Mouse (Mus musculus): ENCODE data around the gene Ppm1g. TPM values are rescaled to one million over a fixed set of nuclear protein-coding genes. Genes with fewer than 3 reads are reported as not detected.

Gene Ppm1g
- total RNA-seq, 2 experiments from 2014 or later: 166 to 214 TPM

DNA sequence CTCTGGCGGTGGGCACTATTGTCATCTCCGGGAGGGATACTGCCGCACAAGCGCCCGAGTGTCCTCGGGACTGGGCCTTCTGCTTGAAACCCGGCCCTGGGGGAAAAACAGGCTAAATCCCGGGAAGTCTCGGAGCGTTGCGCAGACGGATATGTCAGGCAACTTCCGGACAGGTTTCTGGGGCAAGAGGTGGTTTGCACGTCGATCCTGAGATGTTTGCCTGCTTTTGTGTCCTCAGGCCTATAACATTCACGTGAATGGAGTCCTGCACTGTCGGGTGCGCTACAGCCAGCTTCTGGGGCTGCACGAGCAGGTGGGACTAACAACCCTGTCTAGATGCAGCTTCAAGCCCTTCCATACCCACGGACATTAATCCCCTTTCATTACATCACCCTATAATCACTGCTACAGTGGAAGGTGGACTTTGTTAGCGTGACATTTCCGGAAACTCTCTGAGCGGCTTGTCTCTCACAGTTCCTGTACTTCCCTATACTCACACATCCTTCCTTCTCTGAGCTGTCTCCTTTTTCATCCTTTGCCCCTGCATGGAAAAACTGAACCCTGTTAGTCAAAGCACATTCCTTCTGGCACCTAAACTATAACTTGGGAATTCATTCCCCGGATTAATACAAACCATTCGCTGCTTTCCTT is 26.7 kb downstream of the Ppm1g start:
- ATAC-seq (replicated peaks; ENCODE audit: low FRiP score, poor library complexity, severe bottlenecking): peak; percentile 11; the same call in 1 of the 2 replicates

DNA sequence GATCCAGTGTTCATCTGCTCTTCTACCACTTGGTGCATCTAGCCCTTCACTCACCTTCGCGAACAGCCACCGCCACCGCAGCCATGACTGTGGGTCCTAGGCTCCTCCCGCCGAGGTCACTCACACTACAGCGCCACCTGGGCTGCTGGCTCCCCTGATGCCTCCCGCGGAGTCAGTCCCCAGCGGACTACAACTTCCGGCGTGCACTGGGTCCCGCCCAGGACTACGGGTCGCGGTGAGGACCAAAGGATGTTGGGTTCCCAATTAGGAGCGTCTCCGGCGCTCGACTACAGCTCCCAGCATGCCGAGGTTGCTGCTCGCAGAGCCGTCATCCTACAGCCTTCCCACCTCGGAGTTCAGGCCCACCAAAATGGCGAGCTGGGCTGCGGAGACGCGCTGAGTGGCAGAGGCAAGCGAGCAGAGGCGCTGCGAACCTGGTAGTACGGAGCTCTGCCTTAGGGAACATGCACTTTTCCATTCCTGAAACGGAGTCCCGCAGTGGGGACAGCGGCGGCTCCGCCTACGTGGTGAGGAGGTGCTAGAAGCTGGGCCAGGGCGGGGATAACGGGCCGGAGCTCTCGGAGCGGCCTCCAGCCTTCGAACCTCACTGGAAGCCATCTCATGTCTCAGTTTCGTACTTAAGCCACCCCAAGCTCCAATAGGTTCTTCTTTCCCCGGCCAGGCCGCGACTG is 27.4 kb downstream of the Ppm1g start, which contains the start of the genes Snx17 and Eif2b4:
Gene Snx17 (plus strand): TSS at position 289 of the 692 bp plus-strand sequence.
Gene Eif2b4 (minus strand): TSS at position 492 of the 692 bp plus-strand sequence.
- ATAC-seq (replicated peaks; ENCODE audit: low FRiP score, poor library complexity, severe bottlenecking): peak; percentile 88

DNA sequence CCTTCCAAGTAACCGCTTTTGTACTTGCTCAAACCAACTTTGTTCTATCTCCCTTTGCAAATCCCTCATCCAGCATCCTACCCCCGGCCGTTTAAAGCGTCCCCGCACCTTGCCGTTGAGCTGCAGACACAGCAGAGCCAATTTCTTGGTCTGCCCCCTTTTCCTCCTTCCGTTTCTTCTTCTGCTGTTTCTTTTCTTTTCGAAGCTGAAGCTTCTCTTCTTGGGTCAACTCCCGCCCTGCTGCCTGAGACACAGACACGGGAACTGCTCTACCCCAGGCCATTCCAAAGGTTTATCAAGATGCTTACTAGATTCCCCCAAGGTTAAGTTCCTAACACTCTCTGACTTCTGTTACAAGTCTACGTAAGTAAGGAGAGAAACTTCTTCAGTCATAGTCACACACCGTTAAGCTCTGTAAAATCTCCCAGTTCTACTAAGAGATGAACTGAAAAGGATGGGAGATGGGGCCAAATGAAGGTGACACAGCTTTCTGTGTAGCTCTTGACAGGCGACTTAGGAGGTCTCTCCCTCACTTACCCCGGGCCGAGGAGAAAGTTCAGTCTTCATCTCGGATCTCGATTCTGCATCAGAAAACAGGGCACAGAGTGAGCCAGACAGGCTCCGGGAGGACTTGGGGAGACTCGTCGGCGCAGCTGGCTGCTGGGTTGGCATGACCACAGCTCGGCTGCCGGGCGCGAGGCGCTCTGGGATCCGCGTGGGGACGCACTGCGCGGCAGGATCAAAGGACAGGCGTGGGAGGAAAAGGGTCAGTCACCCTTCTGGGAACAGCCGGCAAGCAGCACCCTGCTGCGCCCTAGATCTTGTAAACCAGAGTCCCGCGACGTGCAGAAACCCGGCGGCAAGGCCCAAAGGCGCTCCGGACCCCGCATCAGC is 28.2 kb downstream of the Ppm1g start:
- ATAC-seq (replicated peaks; ENCODE audit: low FRiP score, poor library complexity, severe bottlenecking): peak; percentile 60

DNA sequence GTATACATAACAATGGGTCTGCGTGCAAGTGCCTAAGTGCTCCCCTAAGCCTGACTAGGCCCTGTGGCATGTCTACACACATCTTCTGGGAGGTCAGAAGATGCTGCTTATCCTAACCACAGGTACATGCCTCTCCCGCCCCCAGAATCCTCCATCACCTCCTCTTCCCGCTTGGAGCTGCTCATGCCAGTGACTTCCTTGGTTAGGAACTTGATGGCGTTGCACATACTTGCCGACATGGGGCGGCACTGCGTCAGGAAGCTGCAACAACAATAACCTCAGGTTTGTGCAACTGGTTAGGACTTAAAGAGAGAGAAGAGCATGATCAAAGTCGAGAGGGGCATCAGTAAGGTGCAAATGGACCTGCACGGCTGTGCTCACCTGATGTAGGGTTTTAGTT is 30.3 kb downstream of the Ppm1g start:
- ATAC-seq (replicated peaks; ENCODE audit: low FRiP score, poor library complexity, severe bottlenecking): no peak

DNA sequence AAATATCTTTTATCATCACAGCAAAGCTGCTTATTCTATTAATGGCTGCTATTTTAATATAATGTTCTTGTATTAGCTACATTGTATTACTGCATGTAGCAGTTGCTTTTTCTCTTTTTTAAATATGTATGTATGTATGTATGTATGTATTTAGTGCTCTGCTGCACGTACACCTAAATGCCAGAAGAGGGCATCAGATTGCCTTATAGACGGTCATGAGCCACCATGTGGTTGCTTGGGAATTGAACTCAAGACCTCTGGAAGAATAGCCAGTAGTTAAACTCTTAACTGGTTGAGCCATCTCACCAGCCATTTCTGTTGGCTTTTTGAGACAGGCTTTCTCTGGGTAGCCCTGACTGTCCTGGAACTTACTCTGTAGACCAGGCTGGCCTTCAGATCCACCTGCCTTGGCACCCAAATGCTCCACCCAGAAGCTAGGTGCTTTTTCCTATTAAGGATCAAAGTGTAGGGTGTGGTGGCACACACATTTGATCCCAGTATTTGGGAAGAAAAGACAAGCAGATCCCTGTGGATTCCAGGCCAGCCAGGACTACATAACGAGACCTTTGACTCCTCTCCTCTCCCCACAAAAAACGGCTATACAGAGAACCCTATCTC is 32.2 kb downstream of the Ppm1g start:
- ATAC-seq (replicated peaks; ENCODE audit: low FRiP score, poor library complexity, severe bottlenecking): no peak

DNA sequence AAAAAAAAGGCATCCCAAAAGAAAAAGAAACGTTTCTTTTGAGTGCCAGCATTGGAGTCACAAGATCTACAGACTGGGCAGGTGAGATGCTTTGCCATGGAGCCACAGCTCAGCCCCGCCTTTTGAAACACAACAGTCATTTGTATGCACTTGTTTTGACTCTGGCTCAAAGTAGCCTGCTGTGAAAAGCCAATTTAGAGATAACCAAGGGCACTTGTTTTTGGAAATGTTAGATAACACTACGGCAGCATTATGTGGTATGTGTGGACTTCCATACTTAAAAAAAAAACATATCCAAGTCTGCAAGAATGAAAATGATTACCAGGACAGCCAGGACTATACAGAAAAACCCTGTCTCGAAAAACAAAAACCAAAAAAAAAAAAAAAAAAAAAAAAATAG is 36.8 kb downstream of the Ppm1g start:
- peak; percentile 50 for ATAC-seq (replicated peaks; ENCODE audit: low FRiP score, poor library complexity, severe bottlenecking)

DNA sequence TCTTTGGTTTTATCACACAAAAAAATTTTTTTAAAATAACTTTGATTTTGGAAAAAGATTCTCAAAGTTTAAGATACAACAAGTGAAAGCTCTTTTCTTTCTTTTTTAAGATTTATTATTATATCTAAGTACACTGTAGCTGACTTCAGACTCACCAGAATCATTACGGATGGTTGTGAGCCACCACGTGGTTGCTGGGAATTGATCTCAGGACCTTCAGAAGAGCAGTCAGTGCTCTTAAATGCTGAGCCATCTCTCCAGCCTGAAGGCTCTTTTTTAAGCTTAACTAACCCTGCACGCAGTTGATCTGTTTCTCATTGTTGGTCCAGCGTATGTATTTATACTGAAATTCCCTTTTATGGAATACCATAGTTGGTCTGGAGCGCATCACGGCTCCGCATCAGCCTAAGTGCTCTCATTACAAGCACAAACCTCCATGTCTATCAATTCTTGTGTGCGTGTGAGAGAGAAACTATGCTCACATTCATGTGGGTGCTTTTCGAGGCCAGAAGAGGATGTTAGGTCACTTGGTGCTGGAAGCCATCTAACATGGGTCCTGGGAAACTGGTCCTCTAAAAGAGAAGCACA is 39.2 kb downstream of the Ppm1g start:
- no peak for ATAC-seq (replicated peaks; ENCODE audit: low FRiP score, poor library complexity, severe bottlenecking)

DNA sequence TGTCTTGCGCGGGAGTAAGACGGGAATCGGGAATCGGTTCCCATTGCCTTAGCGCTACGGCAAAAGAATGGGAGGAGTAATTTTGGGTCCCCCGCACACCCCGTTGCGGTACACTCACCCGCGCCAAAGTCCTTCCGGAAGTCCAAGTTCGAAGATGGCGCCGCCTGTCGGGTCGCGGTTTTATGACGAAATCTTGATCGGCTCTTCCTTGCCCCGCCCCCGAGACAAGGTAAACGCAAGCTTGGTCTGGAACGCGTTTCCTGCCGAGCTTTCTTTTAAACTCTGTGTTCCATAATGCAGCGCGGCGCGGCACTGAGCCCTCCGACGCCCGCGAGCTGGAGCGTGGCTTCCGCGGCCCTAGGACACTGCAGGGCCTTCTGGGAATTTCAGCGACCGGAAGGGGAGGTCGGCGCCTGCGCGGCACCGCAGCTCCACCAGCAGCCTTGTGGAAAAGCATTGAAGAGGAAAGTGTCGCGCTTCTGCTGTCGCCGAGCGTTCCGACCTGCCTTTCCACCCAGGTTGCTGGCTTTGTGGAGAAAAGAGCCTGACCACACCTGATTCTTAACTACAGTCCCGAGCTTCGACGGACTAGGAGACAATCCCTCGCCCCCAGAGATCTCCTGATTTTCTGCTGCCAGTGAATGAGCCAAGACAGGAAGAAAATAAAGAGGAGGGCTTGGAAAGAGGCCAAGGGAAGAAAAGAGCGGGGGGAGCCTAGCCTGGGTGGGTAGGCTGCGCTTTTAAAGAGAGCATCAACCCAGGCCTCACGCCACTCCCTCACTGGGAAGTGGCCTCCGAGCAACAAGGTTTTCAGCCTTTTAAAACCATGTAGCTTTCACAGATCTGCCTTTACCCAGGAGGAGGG is 40.5 kb downstream of the Ppm1g start, which contains the start of the genes Gm29609 and Gtf3c2:
Gene Gm29609 (minus strand): TSS at position 146 of the 865 bp plus-strand sequence.
Gene Gtf3c2 (minus strand): TSS at position 379 of the 865 bp plus-strand sequence.
- ATAC-seq (replicated peaks; ENCODE audit: low FRiP score, poor library complexity, severe bottlenecking): peak; percentile 89

DNA sequence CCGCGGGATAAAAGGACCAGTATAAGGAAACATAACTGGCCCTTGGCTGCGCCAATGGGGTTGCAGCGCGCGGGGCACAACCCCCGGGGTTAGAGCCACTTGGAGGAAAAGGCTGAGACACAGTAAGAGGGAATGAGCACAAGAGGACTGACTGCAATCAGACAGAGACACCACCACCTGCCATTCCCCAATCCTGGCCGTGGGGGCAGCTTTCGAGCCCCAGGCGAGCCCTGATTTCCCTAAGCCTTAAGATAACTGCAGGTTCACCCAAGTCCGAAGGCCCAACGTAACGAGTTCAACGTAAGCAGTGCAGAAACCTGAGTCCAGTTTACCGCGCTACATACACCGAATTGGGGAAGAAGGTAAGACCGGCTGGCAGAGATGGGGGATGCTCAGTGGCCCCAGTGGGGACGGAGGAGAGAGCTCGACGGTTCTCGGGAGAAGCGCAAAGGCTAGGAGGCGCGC is 41.2 kb downstream of the Ppm1g start:
- ATAC-seq (replicated peaks; ENCODE audit: low FRiP score, poor library complexity, severe bottlenecking): peak; percentile 58

DNA sequence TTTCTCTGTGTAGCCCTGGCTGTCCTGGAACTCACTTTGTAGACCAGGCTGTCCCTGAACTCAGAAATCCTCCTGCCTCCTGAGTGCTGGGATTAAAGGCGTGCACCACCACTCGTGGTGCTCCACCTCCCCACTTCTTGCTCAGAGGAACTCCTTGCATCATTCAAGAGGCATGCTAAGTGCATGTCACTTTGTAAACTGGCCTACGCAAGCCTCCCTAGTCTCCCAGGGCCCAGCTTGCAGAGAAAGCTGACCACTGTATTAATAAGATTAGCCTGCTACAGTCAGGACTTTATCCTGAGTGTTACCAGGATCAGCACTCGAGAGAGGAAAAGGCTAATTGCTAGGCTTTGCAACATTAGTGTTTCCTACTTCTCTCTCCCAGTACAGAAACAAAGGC is 51.9 kb downstream of the Ppm1g start:
- no peak for ATAC-seq (replicated peaks; ENCODE audit: low FRiP score, poor library complexity, severe bottlenecking)

DNA sequence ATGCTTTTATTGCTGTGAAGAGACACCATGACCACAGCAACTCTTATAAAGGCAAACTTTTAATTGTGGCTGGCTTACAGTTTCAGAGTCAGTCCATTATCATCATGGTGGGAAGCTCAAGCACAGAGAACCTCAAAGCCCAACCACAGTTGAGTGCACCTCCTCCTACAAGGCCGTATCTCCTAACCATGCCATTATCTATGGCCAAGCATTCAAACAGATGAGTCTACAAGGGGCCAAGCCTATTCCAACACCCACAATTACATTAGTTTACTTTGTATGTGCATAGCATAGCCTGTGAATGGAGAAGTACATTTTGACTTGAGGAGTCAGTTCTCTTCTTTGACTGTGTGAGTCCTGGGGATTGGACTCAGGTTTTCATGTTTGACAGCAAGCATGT is 55.6 kb downstream of the Ppm1g start:
- ATAC-seq (replicated peaks; ENCODE audit: low FRiP score, poor library complexity, severe bottlenecking): no peak

DNA sequence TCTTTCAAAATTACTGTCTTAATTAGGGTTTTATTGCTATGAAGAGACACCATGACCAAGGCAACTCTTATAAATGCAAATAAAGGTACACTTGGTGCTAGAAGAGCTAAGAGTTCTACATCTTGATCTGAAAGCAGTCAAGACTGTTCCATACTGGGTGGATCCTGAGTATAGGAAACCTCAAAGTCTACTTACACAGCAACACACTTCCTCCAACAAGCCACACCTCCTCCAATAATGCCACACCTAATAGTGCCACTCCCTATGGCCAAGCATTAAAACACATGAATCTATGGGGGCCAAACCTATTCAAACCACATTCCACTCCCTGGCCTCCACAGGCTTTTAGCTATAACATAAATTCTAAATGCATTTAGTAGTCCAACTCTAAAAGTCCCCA is 58.0 kb downstream of the Ppm1g start:
- no peak for ATAC-seq (replicated peaks; ENCODE audit: low FRiP score, poor library complexity, severe bottlenecking)

DNA sequence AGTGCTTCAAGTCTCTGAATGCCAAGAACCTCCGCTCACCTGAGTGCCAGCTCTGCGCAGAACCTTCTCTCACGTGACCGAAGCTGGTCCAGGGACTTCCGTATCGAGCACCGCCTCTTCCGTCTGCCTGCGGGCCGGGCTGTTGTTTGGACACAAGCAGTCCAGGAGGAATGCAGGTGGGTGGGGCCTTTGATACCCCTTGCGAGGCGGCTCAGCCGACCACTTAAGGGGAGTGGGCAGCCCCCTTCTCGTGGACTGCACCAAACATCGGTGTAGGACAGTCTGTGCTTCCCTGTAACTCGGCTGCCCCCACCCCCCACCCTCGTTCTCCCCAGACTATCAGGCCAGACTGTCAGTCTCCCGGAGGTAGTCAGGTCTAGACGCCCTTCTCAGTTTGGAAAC is 66.3 kb downstream of the Ppm1g start, which contains the start of gene Mpv17:
Gene Mpv17 (minus strand): TSS at position 100 of the 402 bp plus-strand sequence.
- peak; percentile 98 for ATAC-seq (replicated peaks; ENCODE audit: low FRiP score, poor library complexity, severe bottlenecking)

DNA sequence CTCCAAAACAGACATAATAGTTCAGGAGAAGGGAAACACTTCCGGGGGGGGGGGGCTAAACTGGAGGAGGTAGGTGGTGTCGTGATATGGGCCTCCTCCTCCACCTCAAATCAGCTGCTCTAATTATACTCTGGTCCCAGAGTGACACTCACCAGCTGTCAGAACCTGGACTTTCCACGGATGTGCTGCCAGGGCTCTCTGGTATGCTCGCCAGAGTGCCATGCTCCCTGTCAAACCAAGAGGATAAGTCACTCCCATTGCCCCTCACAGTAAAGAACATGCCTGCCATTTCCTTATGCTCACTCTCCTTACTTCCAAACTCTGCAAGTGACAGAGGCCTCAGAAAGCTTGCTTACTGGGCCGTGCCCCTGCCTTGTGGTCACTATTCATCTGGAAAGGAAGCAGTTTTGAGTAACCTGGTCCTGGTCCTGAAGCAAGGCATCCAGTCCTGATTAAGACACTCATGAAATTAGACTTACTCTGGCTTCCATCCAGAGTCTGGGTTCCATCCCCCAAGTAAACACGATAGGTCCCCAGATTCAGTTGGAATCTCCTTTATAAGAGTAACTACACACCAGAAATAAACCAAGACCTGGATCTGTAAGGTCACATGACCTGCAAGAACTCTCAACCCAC is 66.9 kb downstream of the Ppm1g start:
- ATAC-seq (replicated peaks; ENCODE audit: low FRiP score, poor library complexity, severe bottlenecking): peak; percentile 6; the same call in 1 of the 2 replicates

Data from erythroid progenitor cell, adult 5-6 weeks (primary cell).